Mouse (Mus musculus): Measurements from ENCODE around the gene Rasgrp4. TPM values are rescaled to one million over a fixed set of nuclear protein-coding genes. Genes with fewer than 3 reads are reported as not detected.

Rasgrp4 gene
- polyA plus RNA-seq, 1 experiment, result 1.5 TPM

DNA sequence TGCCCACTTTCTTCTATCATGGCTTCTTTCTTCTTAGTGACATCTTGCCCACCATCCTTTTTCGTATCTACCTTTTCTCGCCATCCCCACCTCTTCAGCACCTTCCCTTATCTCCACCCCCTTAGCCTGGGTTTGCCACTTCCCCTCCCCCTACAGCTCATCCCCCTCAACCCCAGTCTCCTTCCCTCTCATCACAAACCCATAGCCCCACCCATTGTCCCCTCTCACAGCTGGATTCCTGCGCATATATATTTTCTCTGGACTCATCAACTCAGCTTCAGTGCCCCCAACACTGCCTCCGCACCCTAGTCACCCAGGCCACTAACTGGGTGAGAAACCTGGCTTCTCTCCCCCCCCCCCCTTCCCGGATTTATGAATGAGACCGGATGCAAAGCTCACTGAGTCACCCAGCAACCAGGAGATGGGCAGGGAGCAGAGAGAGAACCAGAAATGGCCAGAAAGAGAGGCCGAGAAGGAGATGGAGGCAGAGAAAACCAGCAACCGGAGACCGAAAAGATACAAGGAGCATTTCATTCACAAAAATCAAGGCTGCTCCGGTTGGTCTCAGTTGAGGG, 33.6 kb downstream of the Rasgrp4 start:
- H3K4me1 ChIP-seq (ENCODE audit: control insufficient read depth, insufficient read depth, low read length), result peaks cover 11% of the 10 kb centered on the region; the same call in 1 of the 2 replicates
- WGBS, result 9% methylated on average over 10 of the region's 10 CpGs
- TF ChIP-seq CTCF (IDR thresholded peaks at IDR 0.05; ENCODE audit: borderline replicate concordance, insufficient read depth, low read depth, low read length), result no peak
- TF ChIP-seq POLR2A (IDR thresholded peaks at IDR 0.05; ENCODE audit: borderline replicate concordance, insufficient read depth, low read length), result no peak
- no peak overlapping the region for H3K27ac ChIP-seq (ENCODE audit: insufficient read depth, low read length)
- no peaks in the 10 kb centered on the region for H3K27me3 ChIP-seq (ENCODE audit: control insufficient read depth, insufficient read depth, low read length)
- peak overlapping the region; percentile 90 for H3K4me3 ChIP-seq (replicated peaks; ENCODE audit: insufficient read depth, low read depth, low read length)
- no peak for DNase-seq

DNA sequence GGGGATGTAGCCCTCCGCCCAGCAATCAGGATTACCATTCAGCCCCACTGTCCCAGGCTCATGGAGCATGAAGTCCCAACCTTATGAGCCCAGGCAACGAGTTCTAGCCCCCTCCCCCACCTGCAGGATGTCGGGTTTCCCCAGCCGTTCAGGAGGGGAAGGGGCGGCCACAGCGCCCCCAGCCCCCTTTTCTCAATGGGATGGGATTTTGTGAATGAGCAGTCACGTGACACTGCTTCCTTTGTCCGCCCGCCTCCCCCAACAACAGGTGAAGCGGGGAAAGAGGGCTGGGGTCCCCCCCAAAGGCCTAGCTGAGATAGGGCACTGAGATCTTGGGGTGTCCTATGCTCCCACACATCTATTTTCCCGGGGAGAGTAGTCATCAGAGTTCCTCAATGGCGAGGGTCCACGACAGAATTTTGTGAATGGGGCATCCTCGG, 34.2 kb downstream of the Rasgrp4 start:
- TF ChIP-seq POLR2A (IDR thresholded peaks at IDR 0.05; ENCODE audit: borderline replicate concordance, insufficient read depth, low read length) (no peak), CTCF (IDR thresholded peaks at IDR 0.05; ENCODE audit: borderline replicate concordance, insufficient read depth, low read depth, low read length) (no peak)
- DNase-seq, result peak in 1 of 2 experiments; percentile 41
- Histone ChIP-seq H3K27me3 (ENCODE audit: control insufficient read depth, insufficient read depth, low read length) (no peaks in the 10 kb centered on the region), H3K4me3 (replicated peaks; ENCODE audit: insufficient read depth, low read depth, low read length) (peak overlapping the region; percentile 90), H3K27ac (ENCODE audit: insufficient read depth, low read length) (no peak overlapping the region; the same call in 1 of the 2 replicates), H3K4me1 (ENCODE audit: control insufficient read depth, insufficient read depth, low read length) (peaks cover 11% of the 10 kb centered on the region; the same call in 1 of the 2 replicates)
- under 1% methylated on average over 14 of the region's 14 CpGs for WGBS

DNA sequence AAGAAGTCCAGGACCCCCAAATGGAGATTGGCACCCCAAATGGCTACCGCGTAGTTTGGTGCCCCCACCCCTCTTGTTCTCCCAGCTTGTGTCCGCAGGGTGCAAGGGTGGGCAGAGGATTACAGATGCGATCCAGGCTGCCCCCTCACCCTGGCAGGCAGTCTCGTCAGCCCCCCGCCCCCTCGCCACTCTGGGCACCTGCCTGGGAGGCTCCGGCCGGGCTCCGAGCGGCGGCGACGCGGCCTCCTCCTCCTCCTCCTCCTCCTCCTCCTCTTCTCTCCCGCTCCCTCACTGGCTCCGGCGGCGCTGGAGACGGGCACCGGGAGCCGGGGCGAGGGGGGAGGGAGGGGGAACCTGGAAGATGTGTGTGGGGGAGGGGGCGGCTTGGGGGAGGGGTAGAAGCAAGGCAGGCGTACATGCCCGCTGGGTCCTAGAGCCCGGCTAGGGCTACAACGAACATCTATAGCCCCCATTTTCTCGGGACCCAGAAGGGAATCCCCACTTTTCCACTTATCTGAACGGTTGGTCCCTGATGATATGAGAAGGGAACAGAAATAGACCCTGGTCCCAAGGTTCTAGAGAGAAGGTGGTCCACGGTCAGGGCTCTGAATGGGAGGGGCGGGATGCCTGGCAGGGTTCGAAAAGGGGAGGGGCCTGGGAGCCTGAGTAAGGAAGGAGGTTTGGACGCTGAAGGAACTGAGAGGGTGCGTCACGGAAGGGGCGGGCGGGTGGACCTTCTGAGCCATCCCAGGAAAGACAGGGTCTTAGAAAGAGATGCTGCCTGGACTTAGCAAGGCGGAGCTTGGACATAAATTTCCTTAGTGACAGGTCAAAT, 34.8 kb downstream of the Rasgrp4 start:
- Histone ChIP-seq H3K27me3 (ENCODE audit: control insufficient read depth, insufficient read depth, low read length) (no peaks in the 10 kb centered on the region), H3K4me1 (ENCODE audit: control insufficient read depth, insufficient read depth, low read length) (peaks cover 11% of the 10 kb centered on the region; the same call in 1 of the 2 replicates), H3K4me3 (replicated peaks; ENCODE audit: insufficient read depth, low read depth, low read length) (peak overlapping the region; percentile 90), H3K27ac (ENCODE audit: insufficient read depth, low read length) (no peak overlapping the region)
- no peak for TF ChIP-seq CTCF (IDR thresholded peaks at IDR 0.05; ENCODE audit: borderline replicate concordance, insufficient read depth, low read depth, low read length)
- TF ChIP-seq POLR2A (IDR thresholded peaks at IDR 0.05; ENCODE audit: borderline replicate concordance, insufficient read depth, low read length), result 0 out of 2 replicates have a peak, but pooled peaks have one; percentile 11
- DNase-seq, result peak; percentile 88
- WGBS, result under 1% methylated on average over 38 of the region's 39 CpGs

DNA sequence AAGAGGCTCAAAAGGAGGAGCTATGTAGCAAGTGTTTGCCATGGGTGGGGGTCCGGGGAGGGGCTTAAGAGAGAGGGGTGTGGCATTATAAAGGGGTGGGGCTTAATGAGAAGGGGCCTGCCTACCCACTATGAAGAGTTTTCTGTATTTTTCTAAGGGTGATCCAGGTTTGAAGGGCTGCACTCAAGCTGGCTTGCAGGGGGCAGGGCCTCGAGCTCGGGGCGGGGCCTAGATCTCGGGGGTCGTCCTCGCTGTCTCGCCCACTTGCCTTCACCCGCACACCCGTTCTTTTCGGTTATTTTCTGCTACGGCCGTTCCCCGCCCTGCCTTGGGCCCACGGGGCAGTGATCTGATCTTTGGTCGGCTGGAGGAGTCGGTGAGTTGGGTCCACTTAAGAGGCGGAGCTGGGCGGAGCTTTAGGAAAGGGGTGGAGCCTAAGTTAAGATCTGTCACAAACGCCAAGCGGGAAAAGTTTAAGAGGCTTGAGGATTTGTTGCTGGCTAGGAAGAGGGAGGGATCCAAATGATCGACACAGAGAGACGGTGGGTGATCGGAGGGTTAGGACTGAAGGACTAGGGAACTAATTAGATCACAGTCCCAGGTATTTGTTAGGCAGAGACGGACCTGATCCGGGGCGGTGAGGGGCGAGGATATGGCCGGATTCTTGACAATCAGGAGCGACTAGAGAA, 35.6 kb downstream of the Rasgrp4 start, which contains the start of the genes Ggn and Spred3:
Gene Ggn, plus strand, starts transcription at position 145 of the 689 bp plus-strand sequence.
Gene Spred3, minus strand, starts transcription at position 346 of the 689 bp plus-strand sequence.
- DNase-seq, result peak; percentile 62 to 68
- WGBS, result 2% methylated on average over 30 of the region's 30 CpGs

DNA sequence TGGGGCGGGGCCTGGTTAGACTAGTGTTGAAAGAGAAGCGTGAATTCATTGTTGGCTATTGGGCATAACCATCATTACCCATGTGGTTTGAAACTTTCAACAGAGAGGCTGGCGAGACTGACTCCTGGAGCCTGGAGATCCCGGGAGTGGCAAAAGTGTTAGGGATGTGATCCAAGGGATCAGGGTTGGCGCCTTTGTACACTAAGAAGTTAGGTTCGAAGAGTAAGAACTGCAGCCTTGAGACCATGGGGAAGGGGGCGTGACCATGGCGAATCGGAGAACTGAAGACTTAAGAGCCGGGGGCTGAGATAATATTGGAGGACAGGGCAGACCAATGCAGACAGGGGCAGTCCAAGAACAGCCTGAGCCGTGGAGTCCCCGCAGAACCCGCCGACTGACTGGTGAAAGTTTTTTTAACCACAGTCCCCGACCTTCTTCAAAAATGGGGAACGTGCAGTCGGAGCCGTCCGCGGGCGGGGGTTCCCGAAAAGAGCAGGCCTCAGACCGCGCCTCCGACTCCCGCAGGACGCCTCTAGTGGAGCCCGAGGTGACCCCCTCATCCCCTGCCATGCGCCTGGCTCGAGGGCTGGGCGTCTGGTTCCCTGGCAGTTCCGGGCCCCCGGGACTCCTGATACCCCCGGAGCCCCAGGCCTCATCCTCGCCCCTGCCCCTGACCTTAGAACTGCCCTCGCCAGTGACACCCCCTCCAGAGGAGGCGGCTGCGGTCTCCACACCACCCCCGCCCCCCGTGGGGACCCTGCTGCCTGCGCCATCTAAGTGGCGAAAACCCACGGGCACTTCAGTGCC, 36.3 kb downstream of the Rasgrp4 start:
- Histone ChIP-seq H3K27ac (ENCODE audit: insufficient read depth, low read length) (no peak overlapping the region), H3K27me3 (ENCODE audit: control insufficient read depth, insufficient read depth, low read length) (no peaks in the 10 kb centered on the region), H3K4me3 (replicated peaks; ENCODE audit: insufficient read depth, low read depth, low read length) (peak overlapping the region; percentile 90), H3K4me1 (ENCODE audit: control insufficient read depth, insufficient read depth, low read length) (peaks cover 11% of the 10 kb centered on the region; the same call in 1 of the 2 replicates)
- DNase-seq, result no peak
- 2% methylated on average over 43 of the region's 43 CpGs for WGBS
- no peak for TF ChIP-seq POLR2A (IDR thresholded peaks at IDR 0.05; ENCODE audit: borderline replicate concordance, insufficient read depth, low read length)
- TF ChIP-seq CTCF (IDR thresholded peaks at IDR 0.05; ENCODE audit: borderline replicate concordance, insufficient read depth, low read depth, low read length), result no peak

More for the DNA sequence above, 35.6 kb downstream of the Rasgrp4 start, which contains the start of the genes Ggn and Spred3:
- peaks cover 11% of the 10 kb centered on the region; the same call in 1 of the 2 replicates for H3K4me1 ChIP-seq (ENCODE audit: control insufficient read depth, insufficient read depth, low read length)
- no peaks in the 10 kb centered on the region for H3K27me3 ChIP-seq (ENCODE audit: control insufficient read depth, insufficient read depth, low read length)
- H3K4me3 ChIP-seq (replicated peaks; ENCODE audit: insufficient read depth, low read depth, low read length), result peak within 1 kb of the TSS; percentile 90
- H3K27ac ChIP-seq (ENCODE audit: insufficient read depth, low read length), result no peak within 1 kb of the TSS
- TF ChIP-seq POLR2A (IDR thresholded peaks at IDR 0.05; ENCODE audit: borderline replicate concordance, insufficient read depth, low read length) (no peak), CTCF (IDR thresholded peaks at IDR 0.05; ENCODE audit: borderline replicate concordance, insufficient read depth, low read depth, low read length) (no peak)

DNA sequence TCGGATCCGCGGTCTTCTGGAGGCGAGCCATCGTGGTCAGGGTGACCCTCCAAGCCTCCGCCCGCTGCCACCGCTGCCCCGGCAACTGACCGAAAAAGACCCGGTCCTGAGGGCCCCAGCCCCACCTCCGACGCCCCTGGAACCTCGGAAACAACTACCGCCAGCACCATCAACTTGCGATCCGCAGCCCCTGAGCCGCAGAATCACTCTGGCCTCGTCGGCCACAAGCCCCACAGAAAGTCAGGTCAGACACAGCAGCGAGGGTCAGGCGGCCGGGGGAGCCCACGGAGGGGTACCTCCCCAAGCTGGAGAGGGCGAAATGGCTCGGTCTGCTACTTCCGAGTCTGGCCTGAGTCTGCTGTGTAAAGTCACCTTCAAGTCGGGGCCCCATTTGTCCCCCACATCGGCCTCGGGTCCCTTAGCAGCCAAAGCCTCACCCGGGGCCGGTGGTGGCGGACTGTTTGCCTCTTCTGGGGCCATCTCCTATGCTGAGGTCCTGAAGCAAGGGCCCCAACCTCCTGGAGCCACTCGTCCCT, 37.0 kb downstream of the Rasgrp4 start:
- H3K27me3 ChIP-seq (ENCODE audit: control insufficient read depth, insufficient read depth, low read length), result no peaks in the 10 kb centered on the region
- no peak overlapping the region for H3K4me3 ChIP-seq (replicated peaks; ENCODE audit: insufficient read depth, low read depth, low read length)

More for the DNA sequence above, 37.0 kb downstream of the Rasgrp4 start:
- TF ChIP-seq CTCF (IDR thresholded peaks at IDR 0.05; ENCODE audit: borderline replicate concordance, insufficient read depth, low read depth, low read length) (no peak), POLR2A (IDR thresholded peaks at IDR 0.05; ENCODE audit: borderline replicate concordance, insufficient read depth, low read length) (no peak)
- 7% methylated on average over 34 of the region's 34 CpGs for WGBS
- Histone ChIP-seq H3K27ac (ENCODE audit: insufficient read depth, low read length) (no peak overlapping the region), H3K4me1 (ENCODE audit: control insufficient read depth, insufficient read depth, low read length) (peaks cover 11% of the 10 kb centered on the region; the same call in 1 of the 2 replicates)
- no peak for DNase-seq

All from cerebellum, adult 2 months (tissue).